Mouse (Mus musculus) lung, embryonic 15.5 days (tissue): ENCODE data around the gene Eva1c. TPM values are rescaled to one million over a fixed set of nuclear protein-coding genes. Genes with fewer than 3 reads are reported as not detected.
A peak's percentile ranks its signal among the peaks of the same experiment; 100 is the strongest.

Source experiments
- ATAC-seq: fragments of 200-750 bp; cut with Nextera tagmentation; 2 replicates; pipeline ENCODE4 v1.8.0; 2017; ENCODE audit warnings: moderate number of reproducible peaks, borderline replicate concordance; ENCODE audit not compliant: low FRiP score, low TSS enrichment; ENCODE audit errors: extremely low read depth
- H3K27ac ChIP-seq: fragments of 300-500 bp; sonication (generic); 2 replicates; pipeline ENCODE4 v1.5.1; 2015; ENCODE audit warnings: moderate library complexity, mild to moderate bottlenecking, inconsistent platforms
- H3K27me3 ChIP-seq: fragments of 300-500 bp; sonication (generic); 2 replicates; pipeline ENCODE4 v1.6.1; 2015; ENCODE audit warnings: inconsistent platforms
- H3K36me3 ChIP-seq: fragments of 300-500 bp; sonication (generic); 2 replicates; pipeline ENCODE4 v1.6.1; 2015; ENCODE audit warnings: inconsistent platforms
- H3K4me1 ChIP-seq: fragments of 300-500 bp; sonication (generic); 2 replicates; pipeline ENCODE4 v1.6.1; 2015; ENCODE audit warnings: inconsistent platforms
- H3K4me2 ChIP-seq: fragments of 300-500 bp; sonication (generic); 2 replicates; pipeline ENCODE4 v1.6.1; 2015; ENCODE audit warnings: inconsistent platforms, mild to moderate bottlenecking, moderate library complexity
- H3K4me3 ChIP-seq: fragments of 300-500 bp; sonication (generic); 2 replicates; pipeline ENCODE4 v1.5.1; 2015; ENCODE audit warnings: mild to moderate bottlenecking, inconsistent platforms
- H3K9ac ChIP-seq: fragments of 300-500 bp; sonication (generic); 2 replicates; pipeline ENCODE4 v1.6.1; 2015; ENCODE audit warnings: inconsistent platforms
- H3K9me3 ChIP-seq: fragments of 300-500 bp; sonication (generic); 2 replicates; pipeline ENCODE4 v1.6.1; 2016; ENCODE audit warnings: inconsistent platforms
- whole genome bisulfite sequencing: fragments of 180-500 bp; shearing (Covaris S2); methylation state at CpG from one replicate; pipeline ENCODE4 v1.1.7; 2015; 5-methylcytosine and 5-hydroxymethylcytosine counted together
- polyA plus RNA-seq: library from polyadenylated mRNA; unstranded; fragments of >200 nt; fragmentation: Nextera tagmentation; extraction: Ambion mirVana; gene quantifications from 2 replicates; pipeline ENCODE4 v1.2.1, GENCODE M21; 2015

The Eva1c gene
- polyA plus RNA-seq, 1 experiment from 2014 or later, result 2.8 TPM

GRCm38 (mm10) chr16:90927446-90927845 lies 100.9 kb downstream of the Eva1c start:
- Histone ChIP-seq H3K27ac (no peak overlapping the region), H3K4me2 (no peak overlapping the region), H3K4me1 (no peaks in the 10 kb centered on the region), H3K9ac (no peak overlapping the region), H3K9me3 (no peaks in the 10 kb centered on the region), H3K27me3 (no peaks in the 10 kb centered on the region), H3K36me3 (no peaks in the 10 kb centered on the region; the same call in 1 of the 2 replicates), H3K4me3 (no peak overlapping the region)
- ATAC-seq, result no peak
- WGBS, result 87% methylated on average over 4 of the region's 4 CpGs

- ATAC-seq, result no peak
- Histone ChIP-seq H3K9ac (peak overlapping the region; percentile 82), H3K4me1 (no peaks in the 10 kb centered on the region), H3K4me3 (peak overlapping the region; percentile 90), H3K27ac (peak overlapping the region; percentile 86), H3K4me2 (peak overlapping the region; percentile 95), H3K27me3 (no peaks in the 10 kb centered on the region), H3K36me3 (peaks cover 11% of the 10 kb centered on the region; the same call in 1 of the 2 replicates), H3K9me3 (no peaks in the 10 kb centered on the region)
- WGBS, result 24% methylated on average over 13 of the region's 13 CpGs
Measured at GRCm38 (mm10) chr16:90933534-90934176, 107.1 kb downstream of the Eva1c start.

- under 1% methylated on average over 38 of the region's 38 CpGs for WGBS
- peak overlapping the region; percentile 95 for H3K4me2 ChIP-seq
- peak; percentile 23 for ATAC-seq
- H3K4me1 ChIP-seq, result no peaks in the 10 kb centered on the region
- H3K9ac ChIP-seq, result peak overlapping the region; percentile 82
- peak overlapping the region; percentile 86 for H3K27ac ChIP-seq
- H3K27me3 ChIP-seq, result no peaks in the 10 kb centered on the region
- H3K36me3 ChIP-seq, result peaks cover 12% of the 10 kb centered on the region; the same call in 1 of the 2 replicates
- no peaks in the 10 kb centered on the region for H3K9me3 ChIP-seq
- H3K4me3 ChIP-seq, result peak overlapping the region; percentile 90
Measured at GRCm38 (mm10) chr16:90934193-90934686, 107.7 kb downstream of the Eva1c start.

GRCm38 (mm10) chr16:90934687-90935328 lies 108.3 kb downstream of the Eva1c start, which contains the start of gene Cfap298:
Cfap298 (minus strand) TSS chr16:90935114.
- Histone ChIP-seq H3K36me3 (peaks cover 12% of the 10 kb centered on the region; the same call in 1 of the 2 replicates), H3K4me2 (peak within 1 kb of the TSS; percentile 95), H3K9ac (peak within 1 kb of the TSS; percentile 82), H3K9me3 (no peaks in the 10 kb centered on the region), H3K27ac (peak within 1 kb of the TSS; percentile 86), H3K4me1 (no peaks in the 10 kb centered on the region), H3K27me3 (no peaks in the 10 kb centered on the region), H3K4me3 (peak within 1 kb of the TSS; percentile 90)
- ATAC-seq, result peak; percentile 97
- WGBS, result under 1% methylated on average over 56 of the region's 56 CpGs

- ATAC-seq, result no peak
- 86% methylated on average over 7 of the region's 7 CpGs for WGBS
- peaks cover 17% of the 10 kb centered on the region; the same call in 1 of the 2 replicates for H3K36me3 ChIP-seq
Measured at GRCm38 (mm10) chr16:90941246-90941645, 114.7 kb downstream of the Eva1c start.

GRCm38 (mm10) chr16:90946977-90947376 lies 120.5 kb downstream of the Eva1c start:
- Histone ChIP-seq H3K36me3 (peaks cover 7% of the 10 kb centered on the region; the same call in 1 of the 2 replicates), H3K27me3 (no peaks in the 10 kb centered on the region), H3K9me3 (no peaks in the 10 kb centered on the region), H3K4me3 (no peak overlapping the region), H3K4me1 (peaks cover 8% of the 10 kb centered on the region; the same call in 1 of the 2 replicates), H3K4me2 (no peak overlapping the region), H3K27ac (no peak overlapping the region), H3K9ac (no peak overlapping the region)
- 85% methylated on average over 8 of the region's 8 CpGs for WGBS
- no peak for ATAC-seq

More at GRCm38 (mm10) chr16:90941246-90941645, 114.7 kb downstream of the Eva1c start:
- H3K4me3 ChIP-seq, result no peak overlapping the region
- H3K4me2 ChIP-seq, result no peak overlapping the region
- H3K27me3 ChIP-seq, result no peaks in the 10 kb centered on the region
- H3K9me3 ChIP-seq, result no peaks in the 10 kb centered on the region
- H3K4me1 ChIP-seq, result no peaks in the 10 kb centered on the region
- H3K9ac ChIP-seq, result no peak overlapping the region
- H3K27ac ChIP-seq, result no peak overlapping the region

GRCm38 (mm10) chr16:90950354-90950963 lies 123.9 kb downstream of the Eva1c start:
- 39% methylated on average over 17 of the region's 17 CpGs for WGBS
- H3K27ac ChIP-seq, result peak overlapping the region; percentile 29; the same call in 1 of the 2 replicates
- H3K4me1 ChIP-seq, result peaks cover 8% of the 10 kb centered on the region; the same call in 1 of the 2 replicates
- 0 out of 2 replicates have a peak, but pooled peaks cover 2% of the 10 kb centered on the region for H3K36me3 ChIP-seq
- H3K4me2 ChIP-seq, result no peak overlapping the region
- H3K9me3 ChIP-seq, result no peaks in the 10 kb centered on the region
- ATAC-seq, result peak; percentile 35; the same call in 1 of the 2 replicates
- H3K4me3 ChIP-seq, result no peak overlapping the region
- no peak overlapping the region for H3K9ac ChIP-seq
- H3K27me3 ChIP-seq, result no peaks in the 10 kb centered on the region

GRCm38 (mm10) chr16:90953147-90953546 lies 126.6 kb downstream of the Eva1c start:
- no peaks in the 10 kb centered on the region for H3K36me3 ChIP-seq
- WGBS, result 77% methylated on average over 9 of the region's 9 CpGs
- no peak overlapping the region for H3K4me3 ChIP-seq
- ATAC-seq, result no peak
- no peaks in the 10 kb centered on the region for H3K27me3 ChIP-seq
- H3K9me3 ChIP-seq, result no peaks in the 10 kb centered on the region
- no peak overlapping the region for H3K9ac ChIP-seq
- H3K4me1 ChIP-seq, result peaks cover 8% of the 10 kb centered on the region; the same call in 1 of the 2 replicates
- H3K27ac ChIP-seq, result no peak overlapping the region
- H3K4me2 ChIP-seq, result no peak overlapping the region

- 91% methylated on average over 6 of the region's 6 CpGs for WGBS
- Histone ChIP-seq H3K4me2 (no peak overlapping the region), H3K9me3 (no peaks in the 10 kb centered on the region), H3K9ac (no peak overlapping the region), H3K4me3 (no peak overlapping the region), H3K36me3 (no peaks in the 10 kb centered on the region), H3K27ac (no peak overlapping the region), H3K4me1 (peaks cover 8% of the 10 kb centered on the region; the same call in 1 of the 2 replicates), H3K27me3 (no peaks in the 10 kb centered on the region)
- ATAC-seq, result no peak
Measured at GRCm38 (mm10) chr16:90953770-90954169, 127.3 kb downstream of the Eva1c start.
